Mouse (Mus musculus) megakaryocyte, embryonic 14.5 days (primary cell): ENCODE data around the gene Noto.

Source experiments
- FLI1 ChIP-seq: IDR thresholded peaks from 2 replicates; pipeline ENCODE4 v1.6.1; 2012; ENCODE audit warnings: low read length, inconsistent platforms, mixed read lengths
- GATA1 ChIP-seq: IDR thresholded peaks from 3 replicates; pipeline ENCODE4 v1.6.1; 2012; ENCODE audit warnings: mixed read lengths, low read length, inconsistent platforms, borderline replicate concordance

GRCm38 (mm10) chr6:85410771-85411273 lies 12.9 kb upstream of the Noto start:
- TF ChIP-seq GATA1 = no peak
- no peak for TF ChIP-seq FLI1
